Mouse (Mus musculus) limb, embryonic 12.5 days (tissue): Measurements from ENCODE around the gene Rps24. TPM values are rescaled to one million over a fixed set of nuclear protein-coding genes. Genes with fewer than 3 reads are reported as not detected.

Experiments used
- ATAC-seq: fragments of 200-750 bp; cut with Nextera tagmentation; 2 replicates; pipeline ENCODE4 v1.8.0; 2017; ENCODE audit warnings: low read depth, moderate TSS enrichment; ENCODE audit not compliant: insufficient number of reproducible peaks, insufficient read depth, low FRiP score, low TSS enrichment
- H3K27ac ChIP-seq: fragments of 300-500 bp; sonication (generic); 2 replicates; pipeline ENCODE4 v1.5.1; 2016; ENCODE audit warnings: mild to moderate bottlenecking, moderate library complexity
- H3K27me3 ChIP-seq: fragments of 300-500 bp; sonication (generic); 2 replicates; pipeline ENCODE4 v1.6.1; 2016; ENCODE audit warnings: mild to moderate bottlenecking, moderate library complexity
- H3K36me3 ChIP-seq: fragments of 300-500 bp; sonication (generic); 2 replicates; pipeline ENCODE4 v1.6.1; 2016; ENCODE audit warnings: mild to moderate bottlenecking, moderate library complexity
- H3K4me1 ChIP-seq: fragments of 300-500 bp; sonication (generic); replicated peaks from 2 replicates; pipeline ENCODE4 v1.6.1; 2016
- H3K4me2 ChIP-seq: fragments of 300-500 bp; sonication (generic); 2 replicates; pipeline ENCODE4 v1.6.1; 2016; ENCODE audit warnings: mild to moderate bottlenecking, moderate library complexity
- H3K4me3 ChIP-seq: fragments of 300-500 bp; sonication (generic); replicated peaks from 2 replicates; pipeline ENCODE4 v1.5.1; 2016; ENCODE audit warnings: mild to moderate bottlenecking
- H3K9ac ChIP-seq: fragments of 300-500 bp; sonication (generic); replicated peaks from 2 replicates; pipeline ENCODE4 v1.6.1; 2016; ENCODE audit warnings: mild to moderate bottlenecking, moderate library complexity
- H3K9me3 ChIP-seq: fragments of 300-500 bp; sonication (generic); 2 replicates; pipeline ENCODE4 v1.6.1; 2016; ENCODE audit warnings: mild to moderate bottlenecking, moderate library complexity
- WGBS: fragments of 180-500 bp; shearing (Covaris S2); methylation state at CpG from one replicate; pipeline ENCODE4 v1.1.7; 2016; 5-methylcytosine and 5-hydroxymethylcytosine counted together
- polyA plus RNA-seq: library from polyadenylated mRNA; unstranded; fragments of >200 nt; fragmentation: Nextera tagmentation; extraction: Ambion mirVana; gene quantifications from 2 replicates; pipeline ENCODE4 v1.2.1, GENCODE M21; 2016

Gene Rps24
- polyA plus RNA-seq, 1 experiment from 2014 or later = 1,292 TPM

DNA sequence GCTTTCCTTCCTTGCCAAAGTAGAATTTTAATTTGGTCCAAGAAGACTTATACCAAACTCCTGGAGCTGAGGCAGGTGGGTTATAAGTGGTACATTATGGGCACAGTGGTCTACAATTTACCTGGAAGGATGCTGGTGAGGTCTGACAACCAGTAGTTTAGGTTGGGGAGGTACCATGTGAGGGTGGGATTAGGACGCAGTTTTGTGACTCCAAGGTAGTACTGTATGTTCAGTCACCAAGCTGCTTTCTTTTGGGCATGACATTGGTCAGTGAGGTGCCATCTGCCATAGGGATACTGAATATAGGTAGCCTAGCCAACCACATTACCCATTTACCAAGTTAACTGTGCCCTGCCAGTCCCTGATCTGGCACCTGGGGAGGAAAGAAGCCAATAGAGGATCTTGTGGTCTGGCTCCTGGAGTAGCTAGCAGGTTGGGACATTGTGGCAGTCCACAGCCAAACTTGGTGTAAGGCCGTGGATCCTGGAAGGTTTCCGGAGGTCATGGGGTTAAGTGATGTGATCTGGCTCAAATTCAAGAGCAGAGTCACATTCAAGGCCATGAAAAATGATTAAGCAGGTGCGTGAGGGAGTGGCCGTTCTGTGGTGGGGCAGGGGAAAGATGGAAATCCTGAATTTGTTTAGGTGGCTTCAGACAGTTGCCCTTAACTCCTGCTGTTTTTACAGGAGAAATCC is 11.8 kb downstream of the Rps24 start:
- Histone ChIP-seq H3K4me2 (no peak overlapping the region), H3K4me3 (no peak overlapping the region), H3K27me3 (no peaks in the 10 kb centered on the region), H3K9me3 (0 out of 2 replicates have a peak, but pooled peaks cover 2% of the 10 kb centered on the region), H3K36me3 (peaks cover 59% of the 10 kb centered on the region), H3K4me1 (peaks cover 15% of the 10 kb centered on the region), H3K9ac (no peak overlapping the region), H3K27ac (peak overlapping the region; percentile 60; the same call in 1 of the 2 replicates)
- no peak for ATAC-seq
- WGBS = 68% methylated on average over 5 of the region's 5 CpGs

GRCm38 (mm10) chr14:24499478-24499877 is 12.6 kb downstream of the Rps24 start:
- no peak overlapping the region for H3K4me3 ChIP-seq
- H3K9ac ChIP-seq = no peak overlapping the region
- H3K27ac ChIP-seq = peak overlapping the region; percentile 60
- H3K4me1 ChIP-seq = peaks cover 7% of the 10 kb centered on the region
- H3K36me3 ChIP-seq = peaks cover 51% of the 10 kb centered on the region
- no peak overlapping the region for H3K4me2 ChIP-seq
- H3K27me3 ChIP-seq = no peaks in the 10 kb centered on the region
- H3K9me3 ChIP-seq = 0 out of 2 replicates have a peak, but pooled peaks cover 3% of the 10 kb centered on the region
- ATAC-seq = peak; percentile 12; the same call in 1 of the 2 replicates
- 38% methylated on average over 9 of the region's 9 CpGs for WGBS

DNA sequence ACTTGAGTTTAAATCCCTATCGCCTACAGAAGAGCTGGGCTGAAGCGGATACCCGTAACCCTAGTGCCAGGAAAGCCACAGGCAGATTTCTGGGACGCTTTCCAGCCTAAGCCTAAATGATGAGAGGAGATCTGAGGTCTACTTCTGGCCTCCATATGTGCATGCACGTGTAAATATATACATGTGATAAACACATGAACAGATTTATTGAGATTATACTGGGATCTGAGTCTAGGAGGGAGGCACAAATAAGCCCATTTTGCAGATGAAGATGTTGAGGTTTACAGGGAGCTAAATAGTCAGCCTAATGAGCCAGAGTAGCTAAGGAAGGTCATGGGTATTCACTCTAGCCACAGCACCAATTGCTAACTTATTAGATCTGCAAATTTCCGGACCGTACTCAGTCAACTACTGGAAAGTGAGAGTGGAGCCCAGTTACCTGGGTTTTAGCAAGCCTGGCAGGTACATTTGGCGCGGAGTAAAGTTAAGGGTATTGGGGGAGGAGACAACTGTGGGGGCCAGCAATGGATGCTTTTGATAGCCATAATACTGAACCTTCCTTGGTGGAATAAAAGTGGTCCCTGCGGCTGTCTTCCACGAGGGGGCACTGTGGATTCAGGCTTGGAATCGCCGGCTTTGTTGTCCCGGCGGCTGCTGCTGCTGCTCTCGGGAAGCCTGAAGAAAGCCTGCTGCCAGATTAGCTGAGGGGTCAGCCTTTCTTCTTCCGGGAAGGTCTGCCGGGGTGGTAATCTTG is 13.3 kb downstream of the Rps24 start:
- peak overlapping the region; percentile 37 for H3K4me2 ChIP-seq
- peak overlapping the region; percentile 32 for H3K9ac ChIP-seq
- no peaks in the 10 kb centered on the region for H3K27me3 ChIP-seq
- peak; percentile 61 for ATAC-seq
- no peak overlapping the region; the same call in 1 of the 2 replicates for H3K4me3 ChIP-seq
- 0 out of 2 replicates have a peak, but pooled peaks cover 3% of the 10 kb centered on the region for H3K9me3 ChIP-seq
- H3K36me3 ChIP-seq = peaks cover 44% of the 10 kb centered on the region
- H3K27ac ChIP-seq = peak overlapping the region; percentile 75
- WGBS = 17% methylated on average over 18 of the region's 18 CpGs
- peaks cover 7% of the 10 kb centered on the region for H3K4me1 ChIP-seq

DNA sequence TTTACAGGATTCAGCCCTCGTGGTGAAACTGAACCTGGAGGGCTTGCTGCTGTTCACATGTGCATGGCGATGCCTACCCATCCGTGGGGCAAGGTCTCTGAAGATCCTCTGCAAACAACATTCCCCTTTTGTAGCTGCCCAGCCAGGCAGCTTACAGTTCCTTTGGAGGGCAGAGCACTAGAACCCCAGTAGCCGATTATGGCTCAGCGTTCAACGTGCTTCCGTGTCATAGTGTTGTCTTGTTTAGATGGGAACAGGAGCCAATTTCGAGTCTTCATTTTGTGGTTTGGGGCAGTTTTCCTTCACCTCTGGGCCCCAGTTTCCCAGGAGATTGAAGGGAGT is 13.9 kb downstream of the Rps24 start:
- Histone ChIP-seq H3K4me3 (no peak overlapping the region; the same call in 1 of the 2 replicates), H3K4me2 (peak overlapping the region; percentile 37)
- no peak for ATAC-seq

GRCm38 (mm10) chr14:24501256-24501655 is 14.3 kb downstream of the Rps24 start:
- H3K9ac ChIP-seq = peak overlapping the region; percentile 32

More for the DNA sequence above, 13.9 kb downstream of the Rps24 start:
- peak overlapping the region; percentile 32 for H3K9ac ChIP-seq
- peaks cover 39% of the 10 kb centered on the region for H3K36me3 ChIP-seq
- no peaks in the 10 kb centered on the region for H3K27me3 ChIP-seq
- H3K9me3 ChIP-seq = 0 out of 2 replicates have a peak, but pooled peaks cover 3% of the 10 kb centered on the region
- H3K4me1 ChIP-seq = peaks cover 7% of the 10 kb centered on the region
- WGBS = 24% methylated on average over 8 of the region's 8 CpGs
- H3K27ac ChIP-seq = peak overlapping the region; percentile 75

GRCm38 (mm10) chr14:24507452-24508069 is 20.6 kb downstream of the Rps24 start:
- ATAC-seq = no peak
- Histone ChIP-seq H3K9ac (0 out of 2 replicates have a peak overlapping the region, but pooled peaks have one; percentile 23), H3K4me3 (no peak overlapping the region), H3K27me3 (no peaks in the 10 kb centered on the region), H3K9me3 (peaks cover 11% of the 10 kb centered on the region; the same call in 1 of the 2 replicates), H3K4me2 (peak overlapping the region; percentile 2; the same call in 1 of the 2 replicates), H3K27ac (no peak overlapping the region), H3K36me3 (no peaks in the 10 kb centered on the region), H3K4me1 (peaks cover 22% of the 10 kb centered on the region)
- WGBS = 36% methylated on average over 14 of the region's 14 CpGs

More at GRCm38 (mm10) chr14:24501256-24501655, 14.3 kb downstream of the Rps24 start:
- no peaks in the 10 kb centered on the region for H3K27me3 ChIP-seq
- H3K36me3 ChIP-seq = peaks cover 34% of the 10 kb centered on the region
- no peak overlapping the region for H3K4me3 ChIP-seq
- 78% methylated on average over 4 of the region's 4 CpGs for WGBS
- H3K9me3 ChIP-seq = 0 out of 2 replicates have a peak, but pooled peaks cover 3% of the 10 kb centered on the region
- no peak for ATAC-seq
- H3K4me1 ChIP-seq = peaks cover 7% of the 10 kb centered on the region
- H3K4me2 ChIP-seq = 0 out of 2 replicates have a peak overlapping the region, but pooled peaks have one; percentile 37
- peak overlapping the region; percentile 75 for H3K27ac ChIP-seq

- Histone ChIP-seq H3K4me2 (peak overlapping the region; percentile 49), H3K4me1 (peaks cover 22% of the 10 kb centered on the region), H3K4me3 (peak overlapping the region; percentile 13; the same call in 1 of the 2 replicates), H3K36me3 (no peaks in the 10 kb centered on the region), H3K9me3 (peaks cover 11% of the 10 kb centered on the region; the same call in 1 of the 2 replicates), H3K27ac (no peak overlapping the region), H3K9ac (0 out of 2 replicates have a peak overlapping the region, but pooled peaks have one; percentile 34), H3K27me3 (no peaks in the 10 kb centered on the region)
- 20% methylated on average over 18 of the region's 18 CpGs for WGBS
- ATAC-seq = 0 out of 2 replicates have a peak, but pooled peaks have one; percentile 52
These were observed 21.3 kb downstream of the Rps24 start for GRCm38 (mm10) chr14:24508070-24508773.

DNA sequence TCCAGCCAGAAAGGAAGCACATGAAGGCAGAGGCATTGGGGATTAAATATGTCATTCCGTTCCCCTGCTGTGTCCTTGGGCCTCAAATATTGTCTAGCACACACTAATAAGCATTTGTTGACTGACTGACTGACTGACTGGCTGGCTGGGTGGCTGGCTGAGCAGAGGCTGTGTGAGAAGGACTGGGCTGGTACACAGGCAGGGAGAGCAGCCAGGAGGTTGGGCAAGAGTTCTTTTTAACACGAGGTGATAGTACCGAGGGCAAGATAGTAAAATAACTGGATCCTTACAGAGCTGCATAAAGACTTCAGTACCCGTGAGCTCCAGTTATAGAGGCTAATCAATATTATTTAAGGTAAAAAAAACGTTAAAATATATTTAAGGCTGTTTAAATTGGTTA is 22.6 kb downstream of the Rps24 start:
- H3K4me2 ChIP-seq = no peak overlapping the region
- H3K9me3 ChIP-seq = peaks cover 7% of the 10 kb centered on the region; the same call in 1 of the 2 replicates
- no peaks in the 10 kb centered on the region for H3K27me3 ChIP-seq
- 76% methylated on average over 5 of the region's 5 CpGs for WGBS
- no peak for ATAC-seq
- peaks cover 22% of the 10 kb centered on the region for H3K4me1 ChIP-seq
- H3K36me3 ChIP-seq = no peaks in the 10 kb centered on the region
- no peak overlapping the region for H3K4me3 ChIP-seq
- H3K27ac ChIP-seq = no peak overlapping the region
- H3K9ac ChIP-seq = no peak overlapping the region

DNA sequence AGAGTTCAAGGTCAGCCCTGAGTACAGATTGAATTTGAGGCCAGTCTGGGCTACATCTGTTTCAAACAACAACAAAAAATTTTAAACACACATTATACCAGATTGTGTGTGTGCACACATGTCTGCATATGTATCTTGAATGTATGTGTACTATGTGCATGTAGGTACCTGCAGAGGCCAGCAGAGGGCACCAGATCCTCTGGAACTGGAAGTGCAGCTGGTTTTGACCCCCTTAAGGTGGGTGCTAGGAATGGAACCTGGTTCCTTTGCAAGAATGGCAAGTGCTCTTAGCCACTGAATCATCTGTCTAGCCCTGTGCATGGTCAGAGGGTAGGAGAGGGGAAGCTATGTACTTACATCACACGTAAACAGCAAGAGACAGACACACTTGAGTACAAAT is 23.3 kb downstream of the Rps24 start:
- H3K4me2 ChIP-seq = no peak overlapping the region
- WGBS = 97% methylated on average over 1 of the region's 1 CpGs

GRCm38 (mm10) chr14:24510679-24511078 is 23.8 kb downstream of the Rps24 start:
- H3K4me3 ChIP-seq = no peak overlapping the region
- peaks cover 22% of the 10 kb centered on the region for H3K4me1 ChIP-seq
- ATAC-seq = no peak
- no peaks in the 10 kb centered on the region for H3K36me3 ChIP-seq
- no peaks in the 10 kb centered on the region for H3K27me3 ChIP-seq
- H3K4me2 ChIP-seq = no peak overlapping the region
- no peak overlapping the region for H3K9ac ChIP-seq
- WGBS = 86% methylated on average over 2 of the region's 2 CpGs
- H3K27ac ChIP-seq = no peak overlapping the region
- H3K9me3 ChIP-seq = peaks cover 7% of the 10 kb centered on the region; the same call in 1 of the 2 replicates

More for the DNA sequence above, 23.3 kb downstream of the Rps24 start:
- Histone ChIP-seq H3K36me3 (no peaks in the 10 kb centered on the region), H3K27ac (no peak overlapping the region), H3K4me1 (peaks cover 22% of the 10 kb centered on the region), H3K27me3 (no peaks in the 10 kb centered on the region), H3K9me3 (peaks cover 7% of the 10 kb centered on the region; the same call in 1 of the 2 replicates), H3K4me3 (no peak overlapping the region), H3K9ac (no peak overlapping the region)
- no peak for ATAC-seq
